Mouse (Mus musculus): ENCODE results near the gene Mindy4b-ps.

DNA sequence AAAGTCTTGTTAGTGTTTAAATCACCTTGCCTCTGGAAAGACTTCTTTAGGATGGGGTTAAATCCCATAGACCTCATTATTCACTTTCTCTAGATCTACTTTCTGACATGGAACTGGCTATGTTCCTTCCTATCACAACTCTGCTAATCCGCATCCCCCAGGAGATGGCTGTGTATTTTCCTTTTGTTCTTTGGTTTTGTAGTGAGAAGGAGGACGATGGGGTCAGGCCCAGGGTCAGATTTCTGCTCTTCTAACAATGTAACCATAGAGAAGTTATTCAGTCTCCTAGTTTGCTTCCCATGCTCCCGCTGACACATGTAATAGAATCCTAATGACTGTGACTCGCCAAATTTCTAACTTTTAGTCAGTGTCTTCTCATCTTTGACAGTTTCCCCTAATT is 4.2 kb upstream of the Mindy4b-ps start:
- TF ChIP-seq CTCF (IDR thresholded peaks at IDR 0.05; ENCODE audit: low read depth) (no peak), EP300 (IDR thresholded peaks at IDR 0.05; ENCODE audit: low read depth) (no peak)

All from liver, postnatal 0 days (tissue).